Mouse (Mus musculus): ENCODE measurements around the gene Mettl15. TPM values are rescaled to one million over a fixed set of nuclear protein-coding genes. Genes with fewer than 3 reads are reported as not detected.

Gene Mettl15
- polyA plus RNA-seq, 3 experiments from 2014 or later = 14.1 to 16.6 (median 15.2) TPM

GRCm38 (mm10) chr2:109156131-109156530 lies 124.4 kb downstream of the Mettl15 start:
- ATAC-seq = no peak

- no peak for ATAC-seq
Observed at GRCm38 (mm10) chr2:109153402-109154050, 127.0 kb downstream of the Mettl15 start.

DNA sequence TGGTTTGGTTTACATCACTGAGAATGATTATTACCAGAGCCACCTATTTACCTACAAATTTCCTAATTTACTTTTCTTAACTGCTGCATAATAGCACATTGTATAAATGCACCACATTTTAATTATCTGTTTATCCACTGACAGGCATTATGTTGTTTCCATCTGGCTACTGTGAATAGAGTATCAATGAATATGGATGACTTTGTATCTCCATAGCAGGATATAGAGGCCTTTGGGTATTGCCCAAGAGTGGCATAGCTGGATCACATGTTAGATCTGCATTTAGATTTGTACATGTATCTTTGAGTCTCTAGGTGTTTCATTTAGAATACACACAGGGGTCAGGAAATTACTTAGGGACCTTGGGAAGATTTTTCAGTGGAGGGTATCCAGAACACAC lies 133.3 kb downstream of the Mettl15 start:
- ATAC-seq = no peak

DNA sequence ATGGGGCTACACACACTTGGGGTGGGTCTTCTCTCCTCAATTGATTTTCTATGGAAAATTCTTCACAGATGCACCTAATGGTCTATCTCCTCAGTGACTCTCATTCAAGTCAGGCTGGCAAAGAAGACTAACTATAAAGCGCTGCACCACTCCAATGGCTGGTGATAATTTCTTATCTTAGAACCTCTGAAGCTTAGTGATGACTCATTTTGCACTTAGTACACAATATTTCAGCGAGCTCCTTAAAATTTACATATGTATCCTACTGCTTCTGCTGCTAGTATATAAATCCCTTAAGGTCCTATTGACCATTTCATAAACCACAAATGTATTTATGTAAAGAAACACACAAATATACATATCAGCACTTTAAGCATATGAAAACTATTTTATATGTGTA lies 136.1 kb downstream of the Mettl15 start:
- no peak for ATAC-seq

DNA sequence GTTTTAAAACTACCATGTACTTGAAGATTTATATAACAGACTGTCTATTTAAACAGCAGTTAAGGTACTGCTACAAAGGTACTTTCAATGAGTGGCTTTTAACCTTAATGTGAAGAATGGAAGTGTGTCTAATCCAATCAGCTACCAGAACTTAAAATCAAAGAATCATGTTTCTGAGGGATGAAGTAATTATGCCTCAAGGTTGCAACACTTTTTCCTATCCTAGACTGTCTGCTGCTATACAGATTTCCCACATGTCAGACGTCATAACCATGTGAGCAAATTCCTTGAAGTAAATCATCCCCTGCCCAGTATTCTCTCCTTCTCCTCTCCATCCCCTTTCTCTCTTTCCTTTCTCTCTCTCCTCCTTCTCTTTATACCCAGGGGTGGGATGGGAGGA lies 140.2 kb downstream of the Mettl15 start:
- ATAC-seq = no peak

DNA sequence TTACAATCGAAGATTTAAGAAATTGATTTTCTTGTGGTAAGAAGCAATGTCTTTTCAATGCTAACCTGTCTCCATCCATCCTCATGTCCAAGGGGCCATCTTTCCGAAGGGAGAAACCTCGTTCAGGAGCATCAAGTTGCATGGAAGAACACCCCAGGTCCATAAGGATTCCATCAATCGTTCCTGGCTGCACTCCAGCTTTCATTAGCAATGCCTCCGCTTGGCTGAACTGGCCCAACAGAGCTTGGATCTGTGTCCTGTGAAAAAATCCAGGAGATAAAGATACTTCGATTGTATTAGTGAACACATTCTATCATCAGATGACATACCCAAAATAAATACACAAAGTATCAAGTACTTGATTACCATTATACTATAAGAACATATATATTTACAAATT lies 143.3 kb downstream of the Mettl15 start:
- ATAC-seq = no peak

DNA sequence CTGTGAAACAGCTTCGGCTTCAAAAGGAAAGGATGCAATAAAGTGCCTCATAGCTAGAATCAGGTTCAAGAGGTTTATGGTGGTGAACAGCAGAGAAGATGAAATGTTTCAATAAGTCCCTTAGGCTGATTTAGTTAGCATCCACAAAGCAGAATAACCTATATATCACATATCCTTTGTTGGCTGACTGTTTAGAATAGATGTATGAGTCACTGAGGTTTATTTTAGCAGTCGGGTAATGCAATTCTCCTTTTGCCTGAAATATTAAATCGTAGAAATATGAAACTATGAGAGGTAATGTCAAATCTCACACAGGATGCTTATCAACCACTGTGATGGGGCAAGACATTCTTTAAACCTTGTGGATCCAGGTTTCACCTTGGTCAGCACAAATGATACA lies 149.8 kb downstream of the Mettl15 start:
- no peak for ATAC-seq

GRCm38 (mm10) chr2:109129921-109130320 lies 150.6 kb downstream of the Mettl15 start:
- no peak for ATAC-seq

DNA sequence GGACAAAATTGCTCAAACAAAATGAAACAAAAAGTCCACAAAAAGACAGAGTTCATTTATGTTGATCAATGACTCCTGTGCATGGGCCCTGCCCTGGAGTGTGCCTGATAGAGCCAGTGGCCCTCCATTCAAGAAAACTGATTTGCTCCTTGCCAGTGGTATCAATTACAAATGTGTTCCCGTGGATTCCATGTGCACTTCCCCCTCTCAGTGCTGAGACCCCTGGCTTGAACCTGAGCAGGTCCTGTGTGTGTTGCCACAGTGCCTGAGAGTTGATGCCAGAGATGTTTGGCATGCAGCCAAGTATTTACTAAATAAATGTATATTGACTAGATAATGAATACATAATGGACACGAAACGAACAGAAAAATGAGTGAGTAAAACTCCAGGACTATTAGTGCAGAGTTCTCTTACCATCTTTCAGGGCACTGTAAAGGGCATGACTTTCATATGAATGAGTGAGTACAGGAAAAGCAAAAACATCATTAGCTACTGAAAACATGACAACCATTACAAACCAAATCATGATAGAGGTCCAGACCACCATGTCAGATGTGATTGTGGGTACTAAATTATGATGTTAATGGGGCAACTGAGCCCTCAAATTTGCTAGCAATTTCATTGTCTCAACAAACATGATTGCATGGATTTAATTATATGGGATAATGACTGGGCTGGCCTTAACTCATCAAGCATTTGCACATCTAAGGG lies 174.6 kb downstream of the Mettl15 start:
- ATAC-seq = no peak

DNA sequence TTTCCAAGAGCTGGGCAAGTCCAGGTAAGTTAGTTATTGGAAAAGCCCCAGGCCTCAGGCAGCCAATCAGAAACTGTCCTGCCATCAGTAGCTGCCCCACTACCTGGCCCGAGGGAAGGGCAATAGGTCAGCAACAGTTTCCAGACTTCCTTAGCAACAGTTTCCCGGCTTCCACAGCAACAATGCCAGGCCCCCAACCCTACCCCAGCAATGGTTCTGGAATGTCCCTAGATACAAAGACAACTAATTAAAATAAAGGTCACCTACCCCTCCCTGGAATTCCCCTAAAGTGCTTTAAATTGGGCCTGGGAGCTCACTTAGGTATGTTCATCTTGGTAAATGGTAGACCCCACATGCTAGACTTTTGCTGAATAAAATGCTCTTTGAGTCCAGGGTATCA lies 230.9 kb downstream of the Mettl15 start:
- no peak for ATAC-seq

Other genes with a start within 250 kb of the Mettl15 start
- gene Kif18a, start within 50 bp of the Mettl15 start, polyA plus RNA-seq (2017; shearing (Covaris generic)) = 10 to 100 TPM in 1 of 3 experiments, 1 to 10 TPM in 2; 4.6 to 23.2 (median 6.8) TPM

Measured in inflammation-experienced regulatory T-cells, adult 6 months (primary cell).